Mouse (Mus musculus): ENCODE measurements around the gene Uqcc2.

Gene Uqcc2

GRCm38 (mm10) chr17:27133551-27134141, at the start of gene Uqcc2:
TSS of gene Uqcc2 (minus strand) at chr17:27133916.
- peak; percentile 98 for DNase-seq

- no peak for DNase-seq
These were observed 48.7 kb upstream of the Uqcc2 start for GRCm38 (mm10) chr17:27182401-27182800.

GRCm38 (mm10) chr17:27181666-27182065, 48.0 kb upstream of the Uqcc2 start:
- no peak for DNase-seq

GRCm38 (mm10) chr17:27179681-27180280, 46.1 kb upstream of the Uqcc2 start:
- no peak for DNase-seq

- DNase-seq = no peak
These were observed 44.9 kb upstream of the Uqcc2 start for GRCm38 (mm10) chr17:27178427-27179177.

- DNase-seq = no peak
These were observed 44.3 kb upstream of the Uqcc2 start for GRCm38 (mm10) chr17:27178019-27178418.

- no peak for DNase-seq
These were observed 43.0 kb upstream of the Uqcc2 start for GRCm38 (mm10) chr17:27176754-27177153.

GRCm38 (mm10) chr17:27176287-27176686, 42.6 kb upstream of the Uqcc2 start:
- no peak for DNase-seq

- no peak for DNase-seq
These were observed 41.6 kb upstream of the Uqcc2 start for GRCm38 (mm10) chr17:27175196-27175874.

GRCm38 (mm10) chr17:27173715-27174114, 40.0 kb upstream of the Uqcc2 start:
- DNase-seq = no peak

GRCm38 (mm10) chr17:27172459-27172858, 38.7 kb upstream of the Uqcc2 start:
- DNase-seq = no peak

- DNase-seq = no peak
These were observed 37.4 kb upstream of the Uqcc2 start for GRCm38 (mm10) chr17:27171121-27171520.

GRCm38 (mm10) chr17:27169952-27170695, 36.4 kb upstream of the Uqcc2 start:
- DNase-seq = no peak

GRCm38 (mm10) chr17:27168569-27168968, 34.9 kb upstream of the Uqcc2 start:
- DNase-seq = no peak

GRCm38 (mm10) chr17:27167545-27167944, 33.8 kb upstream of the Uqcc2 start, which contains the start of gene Ip6k3:
TSS of gene Ip6k3 (minus strand) at chr17:27167795.
- DNase-seq = no peak

- no peak for DNase-seq
These were observed 33.2 kb upstream of the Uqcc2 start for GRCm38 (mm10) chr17:27166901-27167300.

GRCm38 (mm10) chr17:27165054-27165773, 31.5 kb upstream of the Uqcc2 start:
- DNase-seq = peak; percentile 31

GRCm38 (mm10) chr17:27160905-27161304, 27.2 kb upstream of the Uqcc2 start:
- DNase-seq = no peak

- DNase-seq = no peak
These were observed 25.5 kb upstream of the Uqcc2 start for GRCm38 (mm10) chr17:27159169-27159568.

GRCm38 (mm10) chr17:27158439-27158838, 24.7 kb upstream of the Uqcc2 start:
- no peak for DNase-seq

GRCm38 (mm10) chr17:27155752-27156151, 22.0 kb upstream of the Uqcc2 start:
- no peak for DNase-seq

GRCm38 (mm10) chr17:27154881-27155280, 21.2 kb upstream of the Uqcc2 start:
- no peak for DNase-seq

Measured in kidney, adult 9 months (tissue).